Mouse (Mus musculus) embryonic facial prominence, embryonic 13.5 days (tissue): ENCODE measurements around the gene Col24a1. TPM values are rescaled to one million over a fixed set of nuclear protein-coding genes. Genes with fewer than 3 reads are reported as not detected.

Source experiments
- ATAC-seq: fragments of 200-750 bp; cut with Nextera tagmentation; 2 replicates; pipeline ENCODE4 v1.8.0; 2017; ENCODE audit warnings: low read depth; ENCODE audit not compliant: insufficient number of reproducible peaks, insufficient read depth, low FRiP score, low TSS enrichment
- H3K27ac ChIP-seq: fragments of 300-500 bp; sonication (generic); 2 replicates; pipeline ENCODE4 v1.5.1; 2015; ENCODE audit warnings: moderate library complexity, mild to moderate bottlenecking, inconsistent platforms
- H3K27me3 ChIP-seq: fragments of 300-500 bp; sonication (generic); 2 replicates; pipeline ENCODE4 v1.6.1; 2015; ENCODE audit warnings: mild to moderate bottlenecking, inconsistent platforms
- H3K36me3 ChIP-seq: fragments of 300-500 bp; sonication (generic); 2 replicates; pipeline ENCODE4 v1.6.1; 2015; ENCODE audit warnings: mild to moderate bottlenecking, inconsistent platforms
- H3K4me1 ChIP-seq: fragments of 300-500 bp; sonication (generic); 2 replicates; pipeline ENCODE4 v1.6.1; 2015; ENCODE audit warnings: inconsistent platforms
- H3K4me2 ChIP-seq: fragments of 300-500 bp; sonication (generic); 2 replicates; pipeline ENCODE4 v1.6.1; 2015; ENCODE audit warnings: moderate library complexity, mild to moderate bottlenecking, inconsistent platforms
- H3K4me3 ChIP-seq: fragments of 300-500 bp; sonication (generic); 2 replicates; pipeline ENCODE4 v1.5.1; 2015; ENCODE audit warnings: mild to moderate bottlenecking, inconsistent platforms
- H3K9ac ChIP-seq: fragments of 300-500 bp; sonication (generic); 2 replicates; pipeline ENCODE4 v1.6.1; 2015; ENCODE audit warnings: mild to moderate bottlenecking, inconsistent platforms
- H3K9me3 ChIP-seq: fragments of 300-500 bp; sonication (generic); 2 replicates; pipeline ENCODE4 v1.6.1; 2016; ENCODE audit warnings: inconsistent platforms
- WGBS: fragments of 180-500 bp; shearing (Covaris S2); methylation state at CpG from one replicate; pipeline ENCODE4 v1.1.7; 2015; ENCODE audit warnings: mixed read lengths; 5-methylcytosine and 5-hydroxymethylcytosine counted together
- polyA plus RNA-seq: library from polyadenylated mRNA; unstranded; fragments of >200 nt; fragmentation: Nextera tagmentation; extraction: Ambion mirVana; gene quantifications from 2 replicates; pipeline ENCODE4 v1.2.1, GENCODE M21; 2015

The Col24a1 gene
- polyA plus RNA-seq, 1 experiment from 2014 or later: 7.7 TPM

DNA sequence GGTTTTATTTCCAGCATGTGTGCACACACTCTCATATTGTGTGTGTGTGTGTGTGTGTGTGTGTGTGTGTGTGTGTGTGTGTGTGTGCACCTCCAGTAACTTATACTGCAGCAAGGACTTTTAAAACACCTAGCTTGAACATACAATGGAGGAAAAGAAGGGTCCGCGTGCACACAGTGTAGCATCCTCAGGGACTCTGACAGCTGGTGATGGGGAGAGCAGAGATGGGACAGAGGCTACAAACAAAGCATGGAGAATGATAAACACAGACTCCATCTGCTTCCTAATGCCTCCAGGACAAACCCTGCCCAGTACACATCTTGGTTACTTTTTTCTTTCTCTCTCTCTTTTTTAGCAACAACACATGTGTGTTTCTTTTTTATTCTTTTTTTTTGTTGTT, 171.5 kb downstream of the Col24a1 start:
- no peak overlapping the region for H3K4me2 ChIP-seq
- H3K27me3 ChIP-seq: no peaks in the 10 kb centered on the region
- no peaks in the 10 kb centered on the region for H3K36me3 ChIP-seq
- H3K27ac ChIP-seq: no peak overlapping the region
- H3K9ac ChIP-seq: no peak overlapping the region
- no peaks in the 10 kb centered on the region for H3K9me3 ChIP-seq
- WGBS: 45% methylated on average over 2 of the region's 2 CpGs
- no peak for ATAC-seq
- 0 out of 2 replicates have a peak, but pooled peaks cover 3% of the 10 kb centered on the region for H3K4me1 ChIP-seq
- no peak overlapping the region for H3K4me3 ChIP-seq

DNA sequence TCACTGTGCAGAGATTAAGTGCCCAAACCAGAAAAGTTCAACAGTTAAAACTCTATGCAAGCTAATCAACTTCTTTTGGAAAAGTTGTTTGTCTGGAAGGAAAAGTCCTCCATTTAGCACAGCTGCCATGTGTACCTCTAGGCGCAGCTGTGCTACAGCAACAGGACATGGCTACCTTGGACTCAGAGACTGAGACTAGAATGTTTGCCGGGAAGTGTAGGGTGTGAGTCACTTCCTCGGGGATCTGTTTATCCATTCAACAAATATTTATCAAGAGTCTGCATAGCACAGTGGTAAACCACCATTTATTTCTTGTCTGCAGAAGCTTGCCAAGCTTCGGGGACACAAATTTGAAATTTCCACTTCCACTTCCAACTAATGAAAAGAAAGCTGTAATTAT, 178.8 kb downstream of the Col24a1 start:
- Histone ChIP-seq H3K36me3 (no peaks in the 10 kb centered on the region), H3K4me1 (peaks cover 4% of the 10 kb centered on the region; the same call in 1 of the 2 replicates), H3K4me2 (no peak overlapping the region), H3K9me3 (no peaks in the 10 kb centered on the region), H3K9ac (no peak overlapping the region), H3K4me3 (no peak overlapping the region), H3K27me3 (no peaks in the 10 kb centered on the region), H3K27ac (no peak overlapping the region)
- no peak for ATAC-seq
- WGBS: 73% methylated on average over 4 of the region's 4 CpGs

DNA sequence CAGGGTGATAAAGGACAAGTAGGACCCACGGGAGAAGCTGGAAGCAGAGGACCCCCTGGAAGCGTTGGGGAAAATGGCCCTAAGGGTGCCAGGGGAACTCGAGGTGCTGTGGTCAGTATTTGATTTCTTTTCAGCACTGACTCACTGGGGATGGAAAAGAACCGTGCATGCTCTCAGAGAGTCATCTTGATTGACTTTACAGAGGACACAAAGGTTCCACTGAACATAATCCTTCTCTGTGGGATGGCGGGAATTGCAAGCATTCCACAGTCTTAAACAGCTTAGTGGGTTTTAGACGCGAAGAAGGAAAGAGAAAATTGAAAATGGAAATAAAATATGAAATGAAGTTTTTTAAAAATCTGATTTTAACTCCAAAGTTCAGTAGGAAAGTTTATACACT, 181.9 kb downstream of the Col24a1 start:
- peaks cover 4% of the 10 kb centered on the region; the same call in 1 of the 2 replicates for H3K4me1 ChIP-seq
- no peak overlapping the region for H3K9ac ChIP-seq
- no peak overlapping the region for H3K4me3 ChIP-seq
- H3K36me3 ChIP-seq: no peaks in the 10 kb centered on the region
- no peak overlapping the region for H3K27ac ChIP-seq
- no peak overlapping the region for H3K4me2 ChIP-seq
- 55% methylated on average over 7 of the region's 7 CpGs for WGBS
- H3K9me3 ChIP-seq: no peaks in the 10 kb centered on the region
- H3K27me3 ChIP-seq: no peaks in the 10 kb centered on the region
- ATAC-seq: no peak

DNA sequence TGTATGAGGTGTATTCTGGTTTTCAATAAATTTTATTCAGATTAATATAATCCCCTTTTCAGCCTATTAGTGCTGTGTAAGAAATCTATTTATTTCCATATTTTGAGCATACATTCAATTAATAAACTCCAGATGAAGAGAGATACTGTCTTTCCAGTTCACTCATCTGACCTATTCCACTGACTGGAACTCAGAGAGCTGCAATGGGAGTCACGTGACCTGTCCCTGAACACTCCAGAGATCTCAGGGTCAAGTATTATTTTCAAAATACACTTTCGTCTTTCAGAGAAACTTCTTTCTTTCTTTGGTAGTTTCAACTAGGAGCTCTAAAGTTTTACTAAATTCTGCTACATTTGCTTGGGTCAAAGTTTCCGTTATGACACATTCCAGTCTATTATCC, 184.4 kb downstream of the Col24a1 start:
- peaks cover 4% of the 10 kb centered on the region; the same call in 1 of the 2 replicates for H3K4me1 ChIP-seq
- H3K9me3 ChIP-seq: no peaks in the 10 kb centered on the region
- H3K36me3 ChIP-seq: no peaks in the 10 kb centered on the region
- H3K4me3 ChIP-seq: no peak overlapping the region
- H3K27me3 ChIP-seq: no peaks in the 10 kb centered on the region
- H3K9ac ChIP-seq: no peak overlapping the region
- H3K4me2 ChIP-seq: no peak overlapping the region
- H3K27ac ChIP-seq: no peak overlapping the region
- 73% methylated on average over 3 of the region's 3 CpGs for WGBS
- ATAC-seq: no peak

DNA sequence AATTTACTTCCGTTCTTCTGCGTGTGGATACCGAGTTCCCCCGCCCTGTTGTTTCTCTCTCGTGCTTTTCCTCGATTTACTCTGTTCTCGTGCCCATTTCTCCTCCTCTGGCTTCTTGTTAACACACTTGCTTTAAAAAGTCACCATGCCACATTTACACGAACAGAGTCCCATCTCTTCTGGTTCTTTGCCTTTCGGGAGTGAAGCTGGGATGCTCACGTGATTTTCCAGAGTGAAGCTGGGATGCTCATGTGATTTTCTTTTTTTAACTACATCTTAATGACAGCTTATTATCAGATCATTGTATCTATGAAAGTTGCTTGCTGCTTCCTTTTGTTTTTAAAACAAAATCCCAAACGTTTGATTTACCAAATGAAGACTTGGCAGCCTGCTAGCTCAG, 184.8 kb downstream of the Col24a1 start:
- no peak overlapping the region for H3K27ac ChIP-seq
- H3K36me3 ChIP-seq: no peaks in the 10 kb centered on the region
- no peaks in the 10 kb centered on the region for H3K9me3 ChIP-seq
- H3K4me3 ChIP-seq: no peak overlapping the region
- ATAC-seq: no peak
- no peak overlapping the region for H3K4me2 ChIP-seq
- WGBS: 80% methylated on average over 11 of the region's 11 CpGs
- H3K4me1 ChIP-seq: peaks cover 4% of the 10 kb centered on the region; the same call in 1 of the 2 replicates
- H3K27me3 ChIP-seq: no peaks in the 10 kb centered on the region
- H3K9ac ChIP-seq: no peak overlapping the region

DNA sequence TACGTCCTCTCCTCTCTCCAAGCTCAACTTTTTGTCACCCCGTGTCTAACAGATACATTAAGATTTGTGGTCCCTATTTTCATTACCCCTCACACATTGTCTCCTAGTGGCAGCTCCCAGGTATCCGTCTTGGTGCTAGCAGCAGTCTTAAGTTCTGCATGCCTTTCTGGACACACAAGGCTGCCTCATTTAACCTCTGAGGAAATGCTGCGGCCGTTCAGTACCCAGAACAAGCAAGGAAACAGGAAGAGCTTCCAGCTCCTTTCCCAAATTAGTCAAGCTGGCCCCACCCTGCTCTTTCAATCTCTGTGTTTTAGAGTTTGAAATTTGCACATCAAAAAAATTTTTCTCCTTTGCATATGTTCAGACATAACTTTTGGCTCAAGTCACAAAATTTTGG, 186.2 kb downstream of the Col24a1 start:
- no peak overlapping the region for H3K4me2 ChIP-seq
- peaks cover 4% of the 10 kb centered on the region; the same call in 1 of the 2 replicates for H3K4me1 ChIP-seq
- no peaks in the 10 kb centered on the region for H3K9me3 ChIP-seq
- H3K27me3 ChIP-seq: no peaks in the 10 kb centered on the region
- no peaks in the 10 kb centered on the region for H3K36me3 ChIP-seq
- WGBS: 44% methylated on average over 5 of the region's 5 CpGs
- H3K4me3 ChIP-seq: no peak overlapping the region
- H3K27ac ChIP-seq: no peak overlapping the region
- ATAC-seq: no peak
- H3K9ac ChIP-seq: no peak overlapping the region

DNA sequence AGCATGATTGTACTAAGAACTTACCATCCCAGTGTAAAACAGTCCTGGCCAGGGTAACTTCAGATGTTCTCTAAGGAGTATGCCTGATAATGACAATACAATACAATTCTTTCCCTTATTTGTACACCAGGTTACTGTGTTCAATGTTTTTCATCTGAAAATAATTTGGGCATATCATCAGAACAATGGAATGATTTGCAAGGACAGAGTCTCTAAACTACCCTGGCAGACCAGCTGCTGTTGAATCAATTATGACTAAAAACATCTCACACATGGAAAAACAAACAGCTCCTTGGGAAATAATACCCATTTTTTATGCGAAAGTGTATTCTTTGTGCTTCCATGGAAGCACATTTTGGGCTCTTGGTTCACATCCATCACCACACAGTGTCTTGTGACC, 198.0 kb downstream of the Col24a1 start:
- WGBS: 76% methylated on average over 1 of the region's 1 CpGs
- H3K4me2 ChIP-seq: no peak overlapping the region

DNA sequence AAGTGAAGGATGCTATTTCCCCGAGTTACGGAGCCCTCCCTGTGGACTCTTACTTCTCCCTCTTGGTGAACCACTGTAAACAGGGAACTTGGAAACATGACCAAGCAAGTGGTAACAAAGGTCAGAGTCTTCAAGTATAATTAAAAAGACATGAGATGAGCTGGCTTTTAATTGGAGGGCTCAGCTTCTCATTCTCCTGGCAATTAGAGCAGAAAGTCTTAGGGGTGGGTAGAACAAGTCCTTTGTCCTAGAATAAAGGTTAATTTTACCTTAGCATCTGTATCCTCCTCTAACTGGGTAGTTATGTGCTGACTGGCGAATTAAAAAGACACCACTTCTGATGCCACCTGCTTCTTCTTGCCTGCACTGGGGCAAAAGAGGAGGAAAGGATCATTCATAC, 199.1 kb downstream of the Col24a1 start:
- no peak for ATAC-seq
- H3K4me2 ChIP-seq: no peak overlapping the region
- no peaks in the 10 kb centered on the region for H3K9me3 ChIP-seq
- peaks cover 10% of the 10 kb centered on the region; the same call in 1 of the 2 replicates for H3K4me1 ChIP-seq
- no peak overlapping the region for H3K4me3 ChIP-seq
- H3K36me3 ChIP-seq: no peaks in the 10 kb centered on the region
- no peak overlapping the region for H3K27ac ChIP-seq
- H3K27me3 ChIP-seq: no peaks in the 10 kb centered on the region
- WGBS: 46% methylated on average over 3 of the region's 3 CpGs
- H3K9ac ChIP-seq: no peak overlapping the region

More for the DNA sequence above, 198.0 kb downstream of the Col24a1 start:
- Histone ChIP-seq H3K4me3 (no peak overlapping the region), H3K4me1 (peaks cover 10% of the 10 kb centered on the region; the same call in 1 of the 2 replicates), H3K36me3 (no peaks in the 10 kb centered on the region), H3K9ac (no peak overlapping the region), H3K9me3 (no peaks in the 10 kb centered on the region), H3K27ac (no peak overlapping the region), H3K27me3 (no peaks in the 10 kb centered on the region)
- ATAC-seq: no peak

DNA sequence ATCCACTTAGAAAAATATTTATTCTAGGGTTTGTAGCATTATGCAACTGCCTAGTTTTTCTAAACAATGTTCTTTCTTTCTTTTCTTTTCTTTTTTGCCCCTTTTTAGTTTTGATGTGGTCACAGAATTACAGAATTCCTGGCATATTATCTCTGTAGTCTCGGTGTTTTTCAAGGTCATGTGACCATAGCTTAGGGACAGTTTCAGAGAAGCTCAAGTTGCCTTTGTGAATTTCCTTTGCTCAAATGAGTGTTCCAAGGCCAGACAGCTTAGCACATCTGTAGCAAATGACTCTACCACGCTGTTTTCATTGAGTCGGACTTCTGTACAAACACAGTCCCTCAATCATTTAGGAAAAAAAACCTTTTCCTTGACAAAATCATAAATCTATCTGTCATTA, 205.9 kb downstream of the Col24a1 start:
- no peak for ATAC-seq
- H3K27me3 ChIP-seq: no peaks in the 10 kb centered on the region
- no peak overlapping the region for H3K9ac ChIP-seq
- peaks cover 2% of the 10 kb centered on the region; the same call in 1 of the 2 replicates for H3K9me3 ChIP-seq
- no peak overlapping the region for H3K4me3 ChIP-seq
- H3K4me2 ChIP-seq: no peak overlapping the region
- WGBS: 41% methylated on average over 3 of the region's 3 CpGs
- H3K36me3 ChIP-seq: no peaks in the 10 kb centered on the region
- H3K4me1 ChIP-seq: 0 out of 2 replicates have a peak, but pooled peaks cover 3% of the 10 kb centered on the region
- H3K27ac ChIP-seq: no peak overlapping the region

DNA sequence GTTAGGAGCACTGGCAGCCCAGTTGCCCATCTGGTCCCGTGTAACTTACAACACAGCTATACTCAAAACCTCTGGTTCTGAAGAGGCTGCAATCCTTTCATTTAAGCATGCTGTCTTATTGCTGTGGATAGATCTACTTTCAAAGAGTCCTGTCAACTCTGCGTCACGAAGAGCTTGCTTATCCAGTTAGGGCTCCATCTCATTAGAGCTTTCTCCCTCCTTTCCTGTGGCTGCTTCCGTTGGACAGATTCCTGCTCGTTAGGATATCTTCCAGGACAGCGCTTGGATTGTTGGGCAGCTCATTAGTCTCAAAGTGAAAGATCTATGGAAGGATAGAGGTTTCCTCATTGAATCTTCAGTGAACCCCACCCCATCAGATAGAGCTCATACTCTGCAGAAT, 206.6 kb downstream of the Col24a1 start:
- 78% methylated on average over 6 of the region's 6 CpGs for WGBS

DNA sequence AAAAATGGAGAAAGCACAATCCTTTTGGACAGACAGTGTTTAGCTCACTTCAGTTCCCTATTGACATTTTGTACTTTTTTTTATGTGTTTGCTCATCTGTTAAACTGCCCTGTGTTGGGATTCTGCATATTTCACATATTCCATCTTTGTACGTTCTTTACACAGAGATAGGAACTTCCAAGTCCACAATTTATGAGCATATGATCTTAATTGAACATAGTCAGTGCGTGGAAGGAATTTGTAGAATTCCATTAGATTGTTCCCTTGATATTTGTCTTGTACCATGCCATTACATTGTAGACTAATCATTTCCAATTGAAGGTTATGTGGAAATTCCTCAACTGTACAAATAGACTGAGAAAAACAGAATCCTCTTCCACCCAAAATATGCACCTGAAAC, 212.6 kb downstream of the Col24a1 start:
- WGBS: 51% methylated on average over 2 of the region's 2 CpGs
- Histone ChIP-seq H3K4me1 (no peaks in the 10 kb centered on the region), H3K27me3 (no peaks in the 10 kb centered on the region), H3K9ac (no peak overlapping the region), H3K27ac (no peak overlapping the region), H3K36me3 (no peaks in the 10 kb centered on the region), H3K4me2 (no peak overlapping the region), H3K9me3 (no peaks in the 10 kb centered on the region), H3K4me3 (no peak overlapping the region)
- no peak for ATAC-seq

More for the DNA sequence above, 206.6 kb downstream of the Col24a1 start:
- no peaks in the 10 kb centered on the region for H3K36me3 ChIP-seq
- H3K27ac ChIP-seq: no peak overlapping the region
- no peak for ATAC-seq
- 0 out of 2 replicates have a peak, but pooled peaks cover 3% of the 10 kb centered on the region for H3K4me1 ChIP-seq
- no peak overlapping the region for H3K4me2 ChIP-seq
- H3K4me3 ChIP-seq: no peak overlapping the region
- no peaks in the 10 kb centered on the region for H3K27me3 ChIP-seq
- peaks cover 2% of the 10 kb centered on the region; the same call in 1 of the 2 replicates for H3K9me3 ChIP-seq
- H3K9ac ChIP-seq: no peak overlapping the region

DNA sequence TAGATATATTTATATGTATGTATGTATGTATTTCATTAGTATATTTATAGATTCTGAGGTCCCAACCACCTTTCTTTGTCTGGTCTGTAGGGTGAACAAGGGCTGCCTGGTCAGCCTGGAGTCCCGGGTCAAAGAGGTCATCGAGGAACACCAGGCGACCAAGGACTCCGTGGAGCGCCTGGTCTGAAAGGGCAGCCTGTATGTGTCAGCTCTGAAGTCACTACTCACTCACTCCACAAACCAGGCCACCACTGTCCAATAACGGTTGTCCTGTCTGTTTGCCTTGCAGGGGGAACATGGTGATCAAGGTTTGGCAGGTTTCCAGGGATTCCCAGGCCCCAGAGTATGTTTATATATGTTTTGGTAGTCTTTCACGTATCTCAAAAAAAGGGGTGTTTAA, 216.3 kb downstream of the Col24a1 start:
- H3K4me1 ChIP-seq: no peaks in the 10 kb centered on the region
- ATAC-seq: no peak
- H3K27me3 ChIP-seq: no peaks in the 10 kb centered on the region
- H3K27ac ChIP-seq: no peak overlapping the region
- no peak overlapping the region for H3K9ac ChIP-seq
- H3K36me3 ChIP-seq: no peaks in the 10 kb centered on the region
- no peaks in the 10 kb centered on the region for H3K9me3 ChIP-seq
- 65% methylated on average over 7 of the region's 7 CpGs for WGBS
- no peak overlapping the region for H3K4me3 ChIP-seq
- no peak overlapping the region for H3K4me2 ChIP-seq
